In the genomic region with DNA sequence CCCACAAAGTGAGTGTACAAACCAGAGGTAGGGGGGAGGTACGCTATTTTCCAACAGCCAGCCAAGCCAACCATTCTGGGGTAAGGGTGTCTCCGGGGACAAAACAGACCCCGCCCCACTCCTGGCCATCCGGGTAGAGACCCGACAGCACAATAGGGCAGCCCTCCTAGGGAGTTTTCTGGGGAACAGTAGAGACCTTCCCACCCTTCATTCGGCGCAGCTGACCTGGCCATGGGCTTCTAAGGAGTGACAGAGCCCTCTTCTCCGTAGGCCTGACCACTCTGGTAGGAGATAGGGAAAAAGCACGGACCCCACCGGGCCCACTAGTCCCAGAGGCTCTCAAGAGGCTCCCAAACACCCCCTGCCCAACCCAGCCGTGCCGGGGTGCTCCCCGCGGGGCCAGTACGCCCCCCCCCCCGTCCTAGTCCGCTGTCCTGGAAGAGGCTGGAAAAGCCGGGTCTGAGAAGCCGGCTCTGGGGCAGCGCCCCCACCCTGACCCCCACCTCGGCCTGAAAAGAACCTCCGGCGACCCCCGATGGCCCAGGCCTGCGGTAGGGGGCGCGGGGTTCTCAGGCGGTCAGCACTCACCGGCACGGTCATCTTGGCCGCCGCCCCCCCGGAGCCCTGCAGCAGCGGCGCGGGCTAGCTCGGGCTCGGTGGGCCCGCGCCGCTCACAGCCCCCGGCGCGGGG, we compare ENCODE assay signal across 8 mouse cellular contexts. TPM values are rescaled to one million over a fixed set of nuclear protein-coding genes. Genes with fewer than 3 reads are reported as not detected.
DNase-seq lines count a peak whose midpoint lies in the region; ATAC-seq and TF ChIP-seq lines count a peak whose summit lies in the region.

No protein-coding gene starts in this region.

- H3K9ac ChIP-seq in forebrain, embryonic 11.5 days (ENCODE audit: low read length), result peak overlapping the region; percentile 94
- H3K9ac ChIP-seq in kidney, embryonic 16.5 days (replicated peaks; ENCODE audit: low read length), result peak overlapping the region; percentile 88
- H3K9ac ChIP-seq in neural tube, embryonic 13.5 days, result peak overlapping the region; percentile 98

- peak overlapping the region; percentile 72 for H3K4me2 ChIP-seq in forebrain, embryonic 11.5 days (ENCODE audit: low read depth, low read length, severe bottlenecking)
- H3K4me2 ChIP-seq in kidney, embryonic 16.5 days (replicated peaks; ENCODE audit: low read depth, low read length), result peak overlapping the region; percentile 71
- peak overlapping the region; percentile 83 for H3K4me2 ChIP-seq in neural tube, embryonic 13.5 days

- H3K27ac ChIP-seq in forebrain, embryonic 11.5 days (ENCODE audit: low read depth, low read length), result peak overlapping the region; percentile 74
- peak overlapping the region; percentile 78 for H3K27ac ChIP-seq in kidney, embryonic 16.5 days (ENCODE audit: low read length)
- H3K27ac ChIP-seq in neural tube, embryonic 13.5 days (replicated peaks), result peak overlapping the region; percentile 82

- H3K27me3 ChIP-seq in E14TG2a.4 (ENCODE audit: insufficient read depth, low read length), result no peaks in the 10 kb centered on the region
- no peaks in the 10 kb centered on the region for H3K27me3 ChIP-seq in forebrain, embryonic 11.5 days (ENCODE audit: control insufficient read depth, insufficient read depth, low read length)
- no peaks in the 10 kb centered on the region for H3K27me3 ChIP-seq in kidney, embryonic 16.5 days (ENCODE audit: insufficient read depth, low read length)
- H3K27me3 ChIP-seq in neural tube, embryonic 13.5 days, result no peaks in the 10 kb centered on the region

- TF ChIP-seq CTCF in E14TG2a.4 (conservative IDR thresholded peaks at IDR 0.05; ENCODE audit: low read length), result no peak

- under 1% methylated on average over 39 of the region's 44 CpGs for WGBS in forebrain, embryonic 11.5 days
- 2% methylated on average over 41 of the region's 44 CpGs for WGBS in kidney, embryonic 16.5 days
- WGBS in neural tube, embryonic 13.5 days, result under 1% methylated on average over 40 of the region's 44 CpGs

- H3K9me3 ChIP-seq in E14TG2a.4 (ENCODE audit: low read length), result no peaks in the 10 kb centered on the region
- H3K9me3 ChIP-seq in forebrain, embryonic 11.5 days (ENCODE audit: control insufficient read depth, low read length), result no peaks in the 10 kb centered on the region
- no peaks in the 10 kb centered on the region for H3K9me3 ChIP-seq in kidney, embryonic 16.5 days (ENCODE audit: low read length)
- H3K9me3 ChIP-seq in neural tube, embryonic 13.5 days, result no peaks in the 10 kb centered on the region

- peaks cover 6% of the 10 kb centered on the region for H3K36me3 ChIP-seq in E14TG2a.4 (ENCODE audit: insufficient read depth, low read length)
- H3K36me3 ChIP-seq in forebrain, embryonic 11.5 days (ENCODE audit: control insufficient read depth, insufficient read depth, low read length), result no peaks in the 10 kb centered on the region
- no peaks in the 10 kb centered on the region for H3K36me3 ChIP-seq in kidney, embryonic 16.5 days (ENCODE audit: insufficient read depth, low read length)
- H3K36me3 ChIP-seq in neural tube, embryonic 13.5 days, result no peaks in the 10 kb centered on the region

- peak; percentile 34 for ATAC-seq in forebrain, embryonic 11.5 days (replicated peaks; ENCODE audit: low FRiP score)
- ATAC-seq in kidney, embryonic 16.5 days (ENCODE audit: low FRiP score, low TSS enrichment), result peak; percentile 18
- ATAC-seq in neural tube, embryonic 13.5 days (ENCODE audit: low read depth), result peak; percentile 34

- H3K4me3 ChIP-seq in E14TG2a.4 (replicated peaks; ENCODE audit: low read length), result peak overlapping the region; percentile 92
- peak overlapping the region; percentile 82 for H3K4me3 ChIP-seq in forebrain, embryonic 11.5 days (ENCODE audit: low read depth, low read length)
- H3K4me3 ChIP-seq in kidney, embryonic 16.5 days (ENCODE audit: low read length), result peak overlapping the region; percentile 80
- H3K4me3 ChIP-seq in neural tube, embryonic 13.5 days, result peak overlapping the region; percentile 70

- peaks cover 88% of the 10 kb centered on the region for H3K4me1 ChIP-seq in E14TG2a.4 (replicated peaks; ENCODE audit: low read depth, low read length)
- H3K4me1 ChIP-seq in forebrain, embryonic 11.5 days (replicated peaks; ENCODE audit: control insufficient read depth, insufficient read depth, low read length), result peaks cover 23% of the 10 kb centered on the region
- peaks cover 75% of the 10 kb centered on the region for H3K4me1 ChIP-seq in kidney, embryonic 16.5 days (ENCODE audit: insufficient read depth, low read length)
- peaks cover 76% of the 10 kb centered on the region for H3K4me1 ChIP-seq in neural tube, embryonic 13.5 days (replicated peaks)

- DNase-seq in adrenal gland, postnatal 14 days, result peak; percentile 28
- DNase-seq in adrenal gland, postnatal 36 days, result no peak
- DNase-seq in forebrain, embryonic 11.5 days (ENCODE audit: low spot score), result peak; percentile 74
- DNase-seq in spleen, adult 12 weeks (ENCODE audit: low spot score), result no peak
- no peak for DNase-seq in thymus, postnatal 25 days

RNA-seq across cellular contexts. Expression of a gene that starts 0.4 kb away (rescaled TPM):
- total RNA-seq in adrenal gland, postnatal 14 days (2021), result 59.6 and 67.1 TPM in 2 replicates
- total RNA-seq in adrenal gland, postnatal 36 days (2021), result 10 to 100 TPM; 68.5 to 75.7 TPM
- polyA plus RNA-seq in forebrain, embryonic 11.5 days (2014; fragmentation: Nextera tagmentation; extraction: Ambion mirVana), result 60.1 and 60.8 TPM in 2 replicates
- 49.6 and 60.1 TPM in 2 replicates for polyA plus RNA-seq in kidney, embryonic 16.5 days (2015; fragmentation: Nextera tagmentation; extraction: Ambion mirVana)
- 51.0 and 51.6 TPM in 2 replicates for polyA plus RNA-seq in neural tube, embryonic 13.5 days (2015; fragmentation: Nextera tagmentation; extraction: Ambion mirVana)

RNA-seq across cellular contexts. Expression of a gene that starts 52.4 kb away (rescaled TPM):
- 0.41 TPM in 1 of 2 replicates, not detected in the other for total RNA-seq in adrenal gland, postnatal 14 days (2021)
- total RNA-seq in adrenal gland, postnatal 36 days (2021), result under 1 TPM in 1 of 2 experiments, not detected in 1; 0.36 TPM
- not detected in 2 replicates for polyA plus RNA-seq in forebrain, embryonic 11.5 days (2014; fragmentation: Nextera tagmentation; extraction: Ambion mirVana)
- 0.35 TPM in 1 of 2 replicates, not detected in the other for polyA plus RNA-seq in kidney, embryonic 16.5 days (2015; fragmentation: Nextera tagmentation; extraction: Ambion mirVana)
- polyA plus RNA-seq in neural tube, embryonic 13.5 days (2015; fragmentation: Nextera tagmentation; extraction: Ambion mirVana), result not detected in 2 replicates

Comparison
In these comparisons a context has a peak if more than half of its experiments do, and no peak if none do; other contexts are left out.
1. DNase-seq: peak in adrenal gland, postnatal 14 days (single experiment) and forebrain, embryonic 11.5 days (single experiment); none in adrenal gland, postnatal 36 days (0 of 2), spleen, adult 12 weeks (single experiment) and thymus, postnatal 25 days (single experiment).
2. Peak in every context shown above with its lines, with median percentiles within 50 percentile points of each other: H3K4me3 ChIP-seq, ATAC-seq, H3K27ac ChIP-seq, H3K4me2 ChIP-seq and H3K9ac ChIP-seq.